Mouse (Mus musculus) embryo, embryonic 11 days (tissue): ENCODE data around the gene Cc2d1b.

ENCODE experiments used
- DNase-seq: peaks from one replicate; pipeline ENCODE4 v3.0.0-alpha.2; 2015

Gene Cc2d1b

DNA sequence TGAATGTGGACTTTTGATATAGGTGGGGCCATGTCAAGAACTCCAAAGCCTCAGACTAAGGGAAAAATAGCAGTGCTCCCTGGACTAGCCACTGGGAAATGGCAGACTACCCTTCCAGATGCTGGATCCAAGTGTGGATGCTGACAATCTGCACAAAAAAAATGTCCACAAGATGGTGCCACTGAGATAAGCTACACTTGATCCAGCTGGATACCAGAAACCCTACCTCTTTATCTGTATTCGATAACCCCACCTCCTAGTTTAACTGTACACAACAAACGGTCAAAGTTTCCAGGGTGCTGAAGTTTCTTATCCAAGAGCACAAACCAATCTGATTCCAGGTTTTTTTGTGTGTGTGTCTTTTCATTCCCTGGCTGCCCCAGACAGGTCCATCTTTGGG lies 44.7 kb downstream of the Cc2d1b start:
- DNase-seq, result peak; percentile 47
